Mouse (Mus musculus) urinary bladder, postnatal 25 days (tissue): ENCODE results near the gene Olfr1467.

ENCODE experiments used
- DNase-seq: peaks from one replicate; pipeline ENCODE4 v3.0.0; 2022; ENCODE audit warnings: low spot score

Olfr1467 gene

DNA sequence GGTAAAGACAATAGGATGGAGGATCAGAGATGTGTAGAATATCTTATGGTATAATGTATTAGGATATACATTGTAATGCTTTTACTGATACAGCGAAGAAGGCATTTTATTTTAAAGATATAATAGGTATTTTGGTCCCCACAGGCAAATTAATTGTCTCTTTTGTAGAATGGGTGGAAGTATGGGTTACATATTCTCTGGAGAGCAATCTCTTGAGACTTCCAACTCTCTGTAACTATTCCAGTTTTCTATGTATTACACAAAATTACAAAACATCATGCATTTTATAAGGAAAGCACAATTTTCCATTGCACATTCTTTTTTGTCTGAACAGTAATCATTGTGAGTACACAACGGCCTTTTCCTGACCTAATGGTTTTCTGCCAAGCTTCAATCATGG is at the start of gene Olfr1467:
TSS of gene Olfr1467 (plus strand) at position 301 of the 400 bp plus-strand sequence.
- no peak for DNase-seq

- DNase-seq = no peak
These were observed 46.6 kb upstream of the Olfr1467 start, which contains the start of gene Olfr1465 for GRCm38 (mm10) chr19:13315441-13315840. Gene Olfr1465 (minus strand): TSS chr19:13315541.

DNA sequence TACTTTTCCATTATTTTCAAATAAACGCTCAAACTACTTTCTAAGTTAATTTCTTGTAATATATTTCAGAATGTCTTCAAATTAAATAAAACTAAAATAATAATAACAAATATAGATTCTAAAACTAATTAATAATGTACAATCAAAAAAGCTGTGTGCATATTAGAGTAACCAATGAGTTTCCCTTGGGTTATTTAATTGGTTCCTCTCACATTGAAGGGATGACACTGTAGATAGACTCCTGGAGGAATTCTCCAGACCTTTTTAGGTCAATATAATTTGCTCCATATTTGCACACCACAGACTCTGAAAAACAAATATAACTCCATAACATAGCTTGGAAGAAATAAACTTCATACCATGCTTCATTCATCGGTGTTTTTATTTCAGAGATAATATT is 23.5 kb upstream of the Olfr1467 start, which contains the start of gene Olfr1466:
TSS of gene Olfr1466 (plus strand) at position 301 of the 400 bp plus-strand sequence.
- no peak for DNase-seq

GRCm38 (mm10) chr19:13407549-13407948 is 45.5 kb downstream of the Olfr1467 start, which contains the start of gene Olfr1469:
Gene Olfr1469 (plus strand): TSS chr19:13407849.
- DNase-seq = no peak
